Mouse (Mus musculus) erythroblast, embryonic 14.5 days (primary cell): ENCODE measurements around the gene Clec2i.
"Not testable (repeated sequence)": the region's sequence is repeated elsewhere in the genome, so short reads cannot be mapped to it uniquely, and the experiment has no call there.

Experiments used
- GATA1 ChIP-seq: IDR thresholded peaks from 2 replicates; pipeline ENCODE4 v1.6.1; 2012; ENCODE audit warnings: low read length, inconsistent platforms, mixed read lengths
- TAL1 ChIP-seq: IDR thresholded peaks from 3 replicates; pipeline ENCODE4 v1.6.1; 2012; ENCODE audit warnings: low read length, inconsistent platforms, mixed read lengths

GRCm38 (mm10) chr6:128935889-128936665 is 48.7 kb downstream of the Clec2i start:
- not testable (repeated sequence) for TF ChIP-seq GATA1, TAL1
